Mouse (Mus musculus): Measurements from ENCODE around the gene Gm13723.

Gm13723 gene

DNA sequence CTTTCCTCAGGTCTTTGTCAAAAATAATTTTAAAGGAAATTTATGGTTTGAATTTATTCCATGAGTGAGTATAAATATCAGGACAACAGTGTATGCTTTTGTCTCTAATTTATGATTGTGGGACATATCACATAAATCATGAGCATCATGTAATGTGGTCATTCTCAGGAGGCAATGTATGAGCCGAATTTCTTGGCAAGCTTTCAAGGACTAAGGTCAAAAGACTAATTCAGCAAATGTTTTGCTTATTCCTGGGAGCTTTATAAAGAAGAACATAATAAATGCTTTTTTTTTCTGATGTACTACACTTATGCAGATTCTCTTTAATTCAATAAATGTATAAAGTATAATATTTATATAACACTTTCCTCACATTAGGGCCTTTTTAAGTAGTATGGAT, at the start of gene Gm13723:
TSS of gene Gm13723 (minus strand) at position 101 of the 400 bp plus-strand sequence.
- DNase-seq, result no peak

- DNase-seq, result no peak
Observed at GRCm38 (mm10) chr2:86905647-86906046, 31.0 kb upstream of the Gm13723 start.

DNA sequence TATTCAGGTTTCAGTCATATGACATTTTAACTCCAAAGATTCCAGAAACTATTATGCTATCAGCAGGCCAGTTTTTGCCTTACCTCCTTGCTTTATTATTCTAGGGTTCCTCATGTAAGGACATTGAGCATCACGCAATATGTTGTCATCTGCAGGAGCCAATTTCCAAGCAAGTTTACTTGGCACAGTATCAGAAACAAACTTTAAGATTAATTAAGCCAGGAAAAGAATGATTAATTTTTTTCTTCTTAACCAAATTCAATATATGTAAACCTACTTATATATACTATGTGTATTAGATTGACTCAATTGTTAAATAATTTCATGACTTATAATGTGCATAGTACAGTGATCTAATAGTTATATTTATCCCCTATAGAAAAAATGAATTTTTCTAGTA, 17.5 kb upstream of the Gm13723 start, which contains the start of gene Olfr1097:
TSS of gene Olfr1097 (minus strand) at position 101 of the 400 bp plus-strand sequence.
- no peak for DNase-seq

DNA sequence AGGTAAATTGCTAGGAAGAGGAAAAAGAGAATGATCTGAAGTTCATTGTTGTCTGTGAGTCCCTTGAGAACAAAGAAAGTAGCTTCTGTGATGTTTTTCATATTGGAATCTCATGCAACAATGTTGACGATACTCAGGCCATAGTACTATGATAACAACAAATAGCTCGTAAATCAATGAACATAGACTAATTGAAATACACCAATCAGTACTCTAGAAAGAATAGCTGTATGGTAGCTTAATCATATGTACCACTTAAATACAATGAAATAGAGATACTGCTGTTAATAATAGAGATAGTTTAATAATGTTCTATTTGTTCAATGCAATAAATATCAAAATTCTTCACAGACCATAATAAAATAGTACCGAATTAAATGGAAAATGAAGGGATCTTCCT, 23.0 kb downstream of the Gm13723 start, which contains the start of gene Olfr1095:
TSS of gene Olfr1095 (minus strand) at position 101 of the 400 bp plus-strand sequence.
- DNase-seq, result no peak

- no peak for DNase-seq
Observed at GRCm38 (mm10) chr2:86824363-86824762, 50.2 kb downstream of the Gm13723 start, which contains the start of gene Olfr1094. Gene Olfr1094, plus strand, starts transcription at chr2:86824663.
